Mouse (Mus musculus) limb, embryonic 15.5 days (tissue): ENCODE measurements at regions not wholly inside any gene's neighbourhood (a gene's known extent, or its start where the extent isn't known, plus 50 kb on each side); places are given as distances from the start of the nearest gene placed in this dataset.

Experiments
- ATAC-seq: fragments of 200-750 bp; cut with Nextera tagmentation; 2 replicates; pipeline ENCODE4 v1.8.0; 2017; ENCODE audit warnings: low read depth, moderate TSS enrichment; ENCODE audit not compliant: insufficient number of reproducible peaks, low FRiP score, low TSS enrichment
- H3K27ac ChIP-seq: fragments of 300-500 bp; sonication (generic); 2 replicates; pipeline ENCODE4 v1.5.1; 2015; ENCODE audit warnings: moderate library complexity, mild to moderate bottlenecking, inconsistent platforms
- H3K27me3 ChIP-seq: fragments of 300-500 bp; sonication (generic); 2 replicates; pipeline ENCODE4 v1.6.1; 2015; ENCODE audit warnings: inconsistent platforms
- H3K36me3 ChIP-seq: fragments of 300-500 bp; sonication (generic); 2 replicates; pipeline ENCODE4 v1.6.1; 2015; ENCODE audit warnings: inconsistent platforms
- H3K4me1 ChIP-seq: fragments of 300-500 bp; sonication (generic); 2 replicates; pipeline ENCODE4 v1.6.1; 2015; ENCODE audit warnings: inconsistent platforms
- H3K4me2 ChIP-seq: fragments of 300-500 bp; sonication (generic); 2 replicates; pipeline ENCODE4 v1.6.1; 2015; ENCODE audit warnings: mild to moderate bottlenecking, inconsistent platforms
- H3K4me3 ChIP-seq: fragments of 300-500 bp; sonication (generic); 2 replicates; pipeline ENCODE4 v1.5.1; 2015; ENCODE audit warnings: mild to moderate bottlenecking, inconsistent platforms
- H3K9ac ChIP-seq: fragments of 300-500 bp; sonication (generic); 2 replicates; pipeline ENCODE4 v1.6.1; 2015; ENCODE audit warnings: inconsistent platforms
- H3K9me3 ChIP-seq: fragments of 300-500 bp; sonication (generic); 2 replicates; pipeline ENCODE4 v1.6.1; 2016; ENCODE audit warnings: inconsistent platforms
- WGBS: fragments of 180-500 bp; shearing (Covaris S2); methylation state at CpG from one replicate; pipeline ENCODE4 v1.1.7; 2015; 5-methylcytosine and 5-hydroxymethylcytosine counted together

GRCm38 (mm10) chr19:19747821-19748488 is 637.0 kb upstream of the Rorb start:
- no peak overlapping the region for H3K9ac ChIP-seq
- H3K4me2 ChIP-seq = no peak overlapping the region
- H3K4me1 ChIP-seq = no peaks in the 10 kb centered on the region
- ATAC-seq = no peak
- no peaks in the 10 kb centered on the region for H3K9me3 ChIP-seq
- H3K36me3 ChIP-seq = no peaks in the 10 kb centered on the region
- H3K27ac ChIP-seq = no peak overlapping the region
- 44% methylated on average over 7 of the region's 7 CpGs for WGBS
- H3K4me3 ChIP-seq = no peak overlapping the region
- no peaks in the 10 kb centered on the region for H3K27me3 ChIP-seq

- H3K4me3 ChIP-seq = no peak overlapping the region
- WGBS = 70% methylated on average over 4 of the region's 4 CpGs
- no peak overlapping the region for H3K9ac ChIP-seq
- no peaks in the 10 kb centered on the region for H3K27me3 ChIP-seq
- H3K4me2 ChIP-seq = no peak overlapping the region
- H3K36me3 ChIP-seq = no peaks in the 10 kb centered on the region
- H3K27ac ChIP-seq = no peak overlapping the region
- ATAC-seq = no peak
- H3K9me3 ChIP-seq = no peaks in the 10 kb centered on the region
- H3K4me1 ChIP-seq = no peaks in the 10 kb centered on the region
Measured at GRCm38 (mm10) chr19:19719939-19720338, 608.9 kb upstream of the Rorb start.
